Mouse (Mus musculus): ENCODE data around the gene Zic4. TPM values are rescaled to one million over a fixed set of nuclear protein-coding genes. Genes with fewer than 3 reads are reported as not detected.

Gene Zic4
- polyA plus RNA-seq, 1 experiment = 0.12 TPM

- TF ChIP-seq POLR2A (IDR thresholded peaks at IDR 0.05; ENCODE audit: control insufficient read depth, low read depth, low read length) (no peak), CTCF (IDR thresholded peaks at IDR 0.05; ENCODE audit: control insufficient read depth, insufficient read depth, insufficient replicate concordance, low read depth, low read length) (no peak)
- H3K27me3 ChIP-seq (ENCODE audit: control insufficient read depth, insufficient read depth, low read length) = peaks cover 2% of the 10 kb centered on the region; the same call in 1 of the 2 replicates
- no peak overlapping the region for H3K27ac ChIP-seq (ENCODE audit: control insufficient read depth, insufficient read depth, low read depth, low read length)
Measured at GRCm38 (mm10) chr9:91381284-91382110, 19.3 kb downstream of the Zic4 start.

GRCm38 (mm10) chr9:91382111-91382379 is 19.8 kb downstream of the Zic4 start:
- H3K36me3 ChIP-seq (ENCODE audit: control insufficient read depth, insufficient read depth, low read length) = no peaks in the 10 kb centered on the region
- H3K27ac ChIP-seq (ENCODE audit: control insufficient read depth, insufficient read depth, low read depth, low read length) = no peak overlapping the region
- H3K27me3 ChIP-seq (ENCODE audit: control insufficient read depth, insufficient read depth, low read length) = peaks cover 2% of the 10 kb centered on the region; the same call in 1 of the 2 replicates
- TF ChIP-seq POLR2A (IDR thresholded peaks at IDR 0.05; ENCODE audit: control insufficient read depth, low read depth, low read length) (no peak), CTCF (IDR thresholded peaks at IDR 0.05; ENCODE audit: control insufficient read depth, insufficient read depth, insufficient replicate concordance, low read depth, low read length) (no peak)
- H3K4me3 ChIP-seq (ENCODE audit: control insufficient read depth, low read depth, low read length) = no peak overlapping the region
- peaks cover 6% of the 10 kb centered on the region; the same call in 1 of the 2 replicates for H3K4me1 ChIP-seq (ENCODE audit: control insufficient read depth, insufficient read depth, low read length)

More at GRCm38 (mm10) chr9:91381284-91382110, 19.3 kb downstream of the Zic4 start:
- H3K4me3 ChIP-seq (ENCODE audit: control insufficient read depth, low read depth, low read length) = peak overlapping the region; percentile 74
- no peaks in the 10 kb centered on the region for H3K36me3 ChIP-seq (ENCODE audit: control insufficient read depth, insufficient read depth, low read length)
- H3K4me1 ChIP-seq (ENCODE audit: control insufficient read depth, insufficient read depth, low read length) = peaks cover 6% of the 10 kb centered on the region; the same call in 1 of the 2 replicates

- no peaks in the 10 kb centered on the region for H3K36me3 ChIP-seq (ENCODE audit: control insufficient read depth, insufficient read depth, low read length)
- TF ChIP-seq CTCF (IDR thresholded peaks at IDR 0.05; ENCODE audit: control insufficient read depth, insufficient read depth, insufficient replicate concordance, low read depth, low read length) (no peak), POLR2A (IDR thresholded peaks at IDR 0.05; ENCODE audit: control insufficient read depth, low read depth, low read length) (no peak)
- no peak overlapping the region for H3K4me3 ChIP-seq (ENCODE audit: control insufficient read depth, low read depth, low read length)
- H3K27me3 ChIP-seq (ENCODE audit: control insufficient read depth, insufficient read depth, low read length) = peaks cover 2% of the 10 kb centered on the region; the same call in 1 of the 2 replicates
- H3K27ac ChIP-seq (ENCODE audit: control insufficient read depth, insufficient read depth, low read depth, low read length) = no peak overlapping the region
- peaks cover 6% of the 10 kb centered on the region; the same call in 1 of the 2 replicates for H3K4me1 ChIP-seq (ENCODE audit: control insufficient read depth, insufficient read depth, low read length)
Measured at GRCm38 (mm10) chr9:91382471-91383255, 20.4 kb downstream of the Zic4 start.

GRCm38 (mm10) chr9:91383441-91384135 is 21.4 kb downstream of the Zic4 start:
- Histone ChIP-seq H3K4me1 (ENCODE audit: control insufficient read depth, insufficient read depth, low read length) (peaks cover 4% of the 10 kb centered on the region; the same call in 1 of the 2 replicates), H3K27ac (ENCODE audit: control insufficient read depth, insufficient read depth, low read depth, low read length) (no peak overlapping the region), H3K36me3 (ENCODE audit: control insufficient read depth, insufficient read depth, low read length) (no peaks in the 10 kb centered on the region), H3K27me3 (ENCODE audit: control insufficient read depth, insufficient read depth, low read length) (peaks cover 2% of the 10 kb centered on the region; the same call in 1 of the 2 replicates), H3K4me3 (ENCODE audit: control insufficient read depth, low read depth, low read length) (no peak overlapping the region)
- TF ChIP-seq CTCF (IDR thresholded peaks at IDR 0.05; ENCODE audit: control insufficient read depth, insufficient read depth, insufficient replicate concordance, low read depth, low read length) (no peak), POLR2A (IDR thresholded peaks at IDR 0.05; ENCODE audit: control insufficient read depth, low read depth, low read length) (no peak)

- no peaks in the 10 kb centered on the region for H3K36me3 ChIP-seq (ENCODE audit: control insufficient read depth, insufficient read depth, low read length)
- no peak overlapping the region for H3K27ac ChIP-seq (ENCODE audit: control insufficient read depth, insufficient read depth, low read depth, low read length)
- peaks cover 4% of the 10 kb centered on the region; the same call in 1 of the 2 replicates for H3K4me1 ChIP-seq (ENCODE audit: control insufficient read depth, insufficient read depth, low read length)
- H3K4me3 ChIP-seq (ENCODE audit: control insufficient read depth, low read depth, low read length) = no peak overlapping the region
- TF ChIP-seq POLR2A (IDR thresholded peaks at IDR 0.05; ENCODE audit: control insufficient read depth, low read depth, low read length) (no peak), CTCF (IDR thresholded peaks at IDR 0.05; ENCODE audit: control insufficient read depth, insufficient read depth, insufficient replicate concordance, low read depth, low read length) (no peak)
- peaks cover 2% of the 10 kb centered on the region; the same call in 1 of the 2 replicates for H3K27me3 ChIP-seq (ENCODE audit: control insufficient read depth, insufficient read depth, low read length)
Measured at GRCm38 (mm10) chr9:91384136-91384500, 21.9 kb downstream of the Zic4 start.

- peaks cover 4% of the 10 kb centered on the region; the same call in 1 of the 2 replicates for H3K4me1 ChIP-seq (ENCODE audit: control insufficient read depth, insufficient read depth, low read length)
- TF ChIP-seq CTCF (IDR thresholded peaks at IDR 0.05; ENCODE audit: control insufficient read depth, insufficient read depth, insufficient replicate concordance, low read depth, low read length) (no peak), POLR2A (IDR thresholded peaks at IDR 0.05; ENCODE audit: control insufficient read depth, low read depth, low read length) (no peak)
- H3K27me3 ChIP-seq (ENCODE audit: control insufficient read depth, insufficient read depth, low read length) = peaks cover 2% of the 10 kb centered on the region; the same call in 1 of the 2 replicates
- H3K4me3 ChIP-seq (ENCODE audit: control insufficient read depth, low read depth, low read length) = no peak overlapping the region
- H3K27ac ChIP-seq (ENCODE audit: control insufficient read depth, insufficient read depth, low read depth, low read length) = no peak overlapping the region
- H3K36me3 ChIP-seq (ENCODE audit: control insufficient read depth, insufficient read depth, low read length) = no peaks in the 10 kb centered on the region
Measured at GRCm38 (mm10) chr9:91384693-91385560, 22.7 kb downstream of the Zic4 start.
